Mouse (Mus musculus): Measurements from ENCODE around the gene Vip. TPM values are rescaled to one million over a fixed set of nuclear protein-coding genes. Genes with fewer than 3 reads are reported as not detected.

The Vip gene
- polyA plus RNA-seq (2015; fragmentation: Illumina TruSeq; extraction: RNeasy Lipid Tissue Mini Kit (QIAGEN cat#74804); ENCODE audit: insufficient read depth, low replicate concordance) = not detected

GRCm38 (mm10) chr10:5639112-5639511, at the start of gene Vip:
Gene Vip, plus strand, starts transcription at chr10:5639218.

DNA sequence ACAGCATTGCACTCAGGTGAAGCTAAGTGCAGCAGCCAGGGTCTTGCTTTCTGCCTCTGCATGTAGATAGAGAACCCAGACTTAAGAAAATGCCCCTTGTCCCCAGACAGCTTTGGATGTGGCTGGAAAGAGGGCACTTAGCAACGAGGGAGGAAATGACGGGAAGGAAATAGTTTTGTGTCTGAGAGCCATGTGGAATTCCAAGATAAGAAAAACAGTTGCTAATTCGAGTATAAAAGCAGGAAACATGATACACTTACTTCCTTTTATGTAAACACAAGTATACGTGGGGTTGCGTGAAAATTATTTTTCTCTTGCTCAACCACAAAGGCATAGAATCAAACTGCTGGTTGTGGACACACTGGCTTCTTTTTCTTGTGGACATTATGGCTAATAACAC, 45.6 kb upstream of the Vip start, which contains the start of gene Myct1:
Gene Myct1 (plus strand): TSS at position 312 of the 400 bp plus-strand sequence.

Other genes with a start within 250 kb of the Vip start
- gene Syne1, start 87.7 kb upstream of the Vip start, polyA plus RNA-seq (2015; fragmentation: Illumina TruSeq; extraction: RNeasy Lipid Tissue Mini Kit (QIAGEN cat#74804); ENCODE audit: insufficient read depth, low replicate concordance) = 26.0 TPM
- 3.7 TPM for gene Myct1, start 45.4 kb upstream of the Vip start, polyA plus RNA-seq (2015; fragmentation: Illumina TruSeq; extraction: RNeasy Lipid Tissue Mini Kit (QIAGEN cat#74804); ENCODE audit: insufficient read depth, low replicate concordance)
- gene Fbxo5, start 166.4 kb downstream of the Vip start, polyA plus RNA-seq (2015; fragmentation: Illumina TruSeq; extraction: RNeasy Lipid Tissue Mini Kit (QIAGEN cat#74804); ENCODE audit: insufficient read depth, low replicate concordance) = 29.3 TPM
- 29.0 TPM for gene Mtrf1l, start 184.7 kb downstream of the Vip start, polyA plus RNA-seq (2015; fragmentation: Illumina TruSeq; extraction: RNeasy Lipid Tissue Mini Kit (QIAGEN cat#74804); ENCODE audit: insufficient read depth, low replicate concordance)